Mouse (Mus musculus) testis, adult 2 months (tissue): Measurements from ENCODE around the gene Ndc1.

Source experiments
- CTCF ChIP-seq: fragments of 200-500 bp; IDR thresholded peaks from 2 replicates; pipeline ENCODE4 v1.5.1; 2012; ENCODE audit warnings: low read depth, mild to moderate bottlenecking, inconsistent platforms, low read length, moderate library complexity; ENCODE audit not compliant: control insufficient read depth, insufficient read depth, insufficient replicate concordance
- POLR2A ChIP-seq: fragments of 200-500 bp; IDR thresholded peaks from 2 replicates; pipeline ENCODE4 v1.6.1; 2012; ENCODE audit warnings: low read depth, mild to moderate bottlenecking, inconsistent platforms, low read length, moderate library complexity; ENCODE audit not compliant: control insufficient read depth

- no peak for TF ChIP-seq CTCF
- no peak for TF ChIP-seq POLR2A
These were observed 31.2 kb upstream of the Ndc1 start for GRCm38 (mm10) chr4:107336356-107336755.
